Mouse (Mus musculus) spleen, postnatal 10 days (tissue): ENCODE measurements at regions not wholly inside any gene's neighbourhood (a gene's known extent, or its start where the extent isn't known, plus 50 kb on each side); places are given as distances from the start of the nearest gene placed in this dataset.

Source experiments
- DNase-seq, 2 experiments: peaks; one replicate each; pipeline ENCODE4 v3.0.0; 2021 to 2022; ENCODE audit warnings: low spot score in 2 of 2

- DNase-seq = no peak
Observed at GRCm38 (mm10) chr4:71226653-71227052, 531.1 kb downstream of the Gm11232 start.

GRCm38 (mm10) chr4:71218060-71218459 is 539.7 kb downstream of the Gm11232 start:
- DNase-seq = no peak

- no peak for DNase-seq
Observed at GRCm38 (mm10) chr4:71187801-71188200, 570.0 kb downstream of the Gm11232 start.

- no peak for DNase-seq
Observed at GRCm38 (mm10) chr4:71177661-71178060, 580.1 kb downstream of the Gm11232 start.

- no peak for DNase-seq
Observed at GRCm38 (mm10) chr4:71165802-71166201, 592.0 kb downstream of the Gm11232 start.

- DNase-seq = no peak
Observed at GRCm38 (mm10) chr4:71131670-71132317, 597.0 kb upstream of the Megf9 start.

- no peak for DNase-seq
Observed at GRCm38 (mm10) chr4:71130946-71131669, 596.3 kb upstream of the Megf9 start.

GRCm38 (mm10) chr4:71129306-71129705 is 594.5 kb upstream of the Megf9 start:
- DNase-seq = no peak
